Mouse (Mus musculus) E14TG2a.4 (cell line): Measurements from ENCODE around the gene Hoxa7.

Experiments used
- CTCF ChIP-seq: conservative IDR thresholded peaks from 2 replicates; pipeline ENCODE4 v1.5.1; 2014; ENCODE audit warnings: low read length
- NANOG ChIP-seq: IDR thresholded peaks from 2 replicates; pipeline ENCODE4 v1.6.1; 2014; ENCODE audit warnings: borderline replicate concordance, low read length, mixed read lengths

- TF ChIP-seq CTCF (peak; percentile 38), NANOG (no peak)
These were observed 17.5 kb downstream of the Hoxa7 start, which contains the start of gene Hoxa5 for GRCm38 (mm10) chr6:52204050-52204752.
